Mouse (Mus musculus): ENCODE measurements around the gene Cep97.
"Not testable (repeated sequence)": the region's sequence is repeated elsewhere in the genome, so short reads cannot be mapped to it uniquely, and the experiment has no call there.

Cep97 gene

GRCm38 (mm10) chr16:55890346-55891136, 44.1 kb downstream of the Cep97 start:
- DNase-seq (ENCODE audit: low spot score in 2 of 2), result no peak

- no peak for DNase-seq (ENCODE audit: low spot score in 2 of 2)
These were observed 45.2 kb downstream of the Cep97 start for GRCm38 (mm10) chr16:55889451-55889850.

GRCm38 (mm10) chr16:55888584-55888960, 46.1 kb downstream of the Cep97 start:
- DNase-seq (ENCODE audit: low spot score in 2 of 2), result no peak

- peak in 1 of 2 experiments; percentile 49 for DNase-seq (ENCODE audit: low spot score in 2 of 2)
These were observed 46.7 kb downstream of the Cep97 start for GRCm38 (mm10) chr16:55887814-55888583.

GRCm38 (mm10) chr16:55884246-55884645, 50.4 kb downstream of the Cep97 start:
- no peak for DNase-seq (ENCODE audit: low spot score in 2 of 2)

- DNase-seq (ENCODE audit: low spot score in 2 of 2), result no peak
These were observed 58.6 kb downstream of the Cep97 start for GRCm38 (mm10) chr16:55876025-55876424.

- no peak for DNase-seq (ENCODE audit: low spot score in 2 of 2)
These were observed 70.8 kb downstream of the Cep97 start for GRCm38 (mm10) chr16:55863832-55864231.

- DNase-seq (ENCODE audit: low spot score in 2 of 2), result peak; percentile 42 to 66
These were observed 71.4 kb downstream of the Cep97 start for GRCm38 (mm10) chr16:55863149-55863815.

- no peak for DNase-seq (ENCODE audit: low spot score in 2 of 2)
These were observed 73.6 kb downstream of the Cep97 start for GRCm38 (mm10) chr16:55861104-55861503.

GRCm38 (mm10) chr16:55859421-55859820, 75.2 kb downstream of the Cep97 start:
- not testable (repeated sequence) for DNase-seq (ENCODE audit: low spot score in 2 of 2)

GRCm38 (mm10) chr16:55858465-55858864, 76.2 kb downstream of the Cep97 start:
- DNase-seq (ENCODE audit: low spot score in 2 of 2), result peak; percentile 44 to 85

GRCm38 (mm10) chr16:55852943-55853727, 81.5 kb downstream of the Cep97 start:
- DNase-seq (ENCODE audit: low spot score in 2 of 2), result peak; percentile 39 to 85

- no peak for DNase-seq (ENCODE audit: low spot score in 2 of 2)
These were observed 82.1 kb downstream of the Cep97 start for GRCm38 (mm10) chr16:55852515-55852914.

- no peak for DNase-seq (ENCODE audit: low spot score in 2 of 2)
These were observed 84.2 kb downstream of the Cep97 start for GRCm38 (mm10) chr16:55850485-55850884.

All from thymus, postnatal 10 days (tissue).